Mouse (Mus musculus): ENCODE data around the gene Atp6v1g2. TPM values are rescaled to one million over a fixed set of nuclear protein-coding genes. Genes with fewer than 3 reads are reported as not detected.
A peak's percentile ranks its signal among the peaks of the same experiment; 100 is the strongest.

The Atp6v1g2 gene
- polyA plus RNA-seq, 1 experiment = 6.7 TPM

- no peaks in the 10 kb centered on the region for H3K27me3 ChIP-seq (replicated peaks; ENCODE audit: control insufficient read depth, insufficient read depth, low read length)
- no peak within 1 kb of the TSS for H3K27ac ChIP-seq (ENCODE audit: insufficient read depth, low read depth, low read length)
- H3K4me3 ChIP-seq (ENCODE audit: insufficient read depth, low read depth, low read length) = no peak within 1 kb of the TSS
- TF ChIP-seq POLR2A (IDR thresholded peaks at IDR 0.05; ENCODE audit: low read depth, low read length) (no peak), CTCF (conservative IDR thresholded peaks at IDR 0.05; ENCODE audit: insufficient read depth, insufficient read length, low read depth, low read length) (no peak)
- no peaks in the 10 kb centered on the region for H3K36me3 ChIP-seq (ENCODE audit: control insufficient read depth, insufficient read depth, low read length)
- no peak for DNase-seq
- WGBS = 64% methylated on average over 20 of the region's 20 CpGs
- no peaks in the 10 kb centered on the region for H3K4me1 ChIP-seq (ENCODE audit: control insufficient read depth, insufficient read depth, low read length)
Measured at GRCm38 (mm10) chr17:35204494-35205379, 28.7 kb upstream of the Atp6v1g2 start, which contains the start of gene Lta. TSS of gene Lta (minus strand) at chr17:35205351.

GRCm38 (mm10) chr17:35205380-35205769 lies 28.1 kb upstream of the Atp6v1g2 start:
- Histone ChIP-seq H3K27ac (ENCODE audit: insufficient read depth, low read depth, low read length) (no peak overlapping the region), H3K4me1 (ENCODE audit: control insufficient read depth, insufficient read depth, low read length) (no peaks in the 10 kb centered on the region), H3K27me3 (replicated peaks; ENCODE audit: control insufficient read depth, insufficient read depth, low read length) (no peaks in the 10 kb centered on the region), H3K4me3 (ENCODE audit: insufficient read depth, low read depth, low read length) (no peak overlapping the region), H3K36me3 (ENCODE audit: control insufficient read depth, insufficient read depth, low read length) (no peaks in the 10 kb centered on the region)
- no peak for TF ChIP-seq CTCF (conservative IDR thresholded peaks at IDR 0.05; ENCODE audit: insufficient read depth, insufficient read length, low read depth, low read length)
- no peak for DNase-seq
- 47% methylated on average over 10 of the region's 10 CpGs for WGBS

GRCm38 (mm10) chr17:35209785-35210535 lies 23.5 kb upstream of the Atp6v1g2 start:
- no peak for DNase-seq
- no peaks in the 10 kb centered on the region for H3K4me1 ChIP-seq (ENCODE audit: control insufficient read depth, insufficient read depth, low read length)
- TF ChIP-seq CTCF (conservative IDR thresholded peaks at IDR 0.05; ENCODE audit: insufficient read depth, insufficient read length, low read depth, low read length) (no peak), POLR2A (IDR thresholded peaks at IDR 0.05; ENCODE audit: low read depth, low read length) (no peak)
- no peak overlapping the region for H3K4me3 ChIP-seq (ENCODE audit: insufficient read depth, low read depth, low read length)
- no peaks in the 10 kb centered on the region for H3K27me3 ChIP-seq (replicated peaks; ENCODE audit: control insufficient read depth, insufficient read depth, low read length)
- H3K27ac ChIP-seq (ENCODE audit: insufficient read depth, low read depth, low read length) = no peak overlapping the region
- H3K36me3 ChIP-seq (ENCODE audit: control insufficient read depth, insufficient read depth, low read length) = no peaks in the 10 kb centered on the region
- 77% methylated on average over 12 of the region's 12 CpGs for WGBS

- no peak for DNase-seq
- Histone ChIP-seq H3K4me1 (ENCODE audit: control insufficient read depth, insufficient read depth, low read length) (no peaks in the 10 kb centered on the region), H3K4me3 (ENCODE audit: insufficient read depth, low read depth, low read length) (no peak overlapping the region), H3K27ac (ENCODE audit: insufficient read depth, low read depth, low read length) (no peak overlapping the region), H3K27me3 (replicated peaks; ENCODE audit: control insufficient read depth, insufficient read depth, low read length) (no peaks in the 10 kb centered on the region), H3K36me3 (ENCODE audit: control insufficient read depth, insufficient read depth, low read length) (no peaks in the 10 kb centered on the region)
- WGBS = 62% methylated on average over 3 of the region's 3 CpGs
- no peak for TF ChIP-seq POLR2A (IDR thresholded peaks at IDR 0.05; ENCODE audit: low read depth, low read length)
- TF ChIP-seq CTCF (conservative IDR thresholded peaks at IDR 0.05; ENCODE audit: insufficient read depth, insufficient read length, low read depth, low read length) = no peak
Measured at GRCm38 (mm10) chr17:35210593-35210992, 22.9 kb upstream of the Atp6v1g2 start.

- no peak for DNase-seq
- WGBS = 75% methylated on average over 5 of the region's 5 CpGs
Measured at GRCm38 (mm10) chr17:35213071-35213470, 20.4 kb upstream of the Atp6v1g2 start.

GRCm38 (mm10) chr17:35218516-35219193 lies 14.8 kb upstream of the Atp6v1g2 start:
- H3K4me1 ChIP-seq (ENCODE audit: control insufficient read depth, insufficient read depth, low read length) = peaks cover 2% of the 10 kb centered on the region; the same call in 1 of the 2 replicates
- peak overlapping the region; percentile 67 for H3K27ac ChIP-seq (ENCODE audit: insufficient read depth, low read depth, low read length)
- H3K36me3 ChIP-seq (ENCODE audit: control insufficient read depth, insufficient read depth, low read length) = no peaks in the 10 kb centered on the region; the same call in 1 of the 2 replicates
- no peak overlapping the region for H3K4me3 ChIP-seq (ENCODE audit: insufficient read depth, low read depth, low read length)
- TF ChIP-seq CTCF (conservative IDR thresholded peaks at IDR 0.05; ENCODE audit: insufficient read depth, insufficient read length, low read depth, low read length) (no peak), POLR2A (IDR thresholded peaks at IDR 0.05; ENCODE audit: low read depth, low read length) (no peak)
- WGBS = 72% methylated on average over 18 of the region's 18 CpGs
- peak; percentile 64 for DNase-seq
- H3K27me3 ChIP-seq (replicated peaks; ENCODE audit: control insufficient read depth, insufficient read depth, low read length) = no peaks in the 10 kb centered on the region

More at GRCm38 (mm10) chr17:35213071-35213470, 20.4 kb upstream of the Atp6v1g2 start:
- H3K4me3 ChIP-seq (ENCODE audit: insufficient read depth, low read depth, low read length) = no peak overlapping the region
- H3K27ac ChIP-seq (ENCODE audit: insufficient read depth, low read depth, low read length) = no peak overlapping the region
- H3K27me3 ChIP-seq (replicated peaks; ENCODE audit: control insufficient read depth, insufficient read depth, low read length) = no peaks in the 10 kb centered on the region
- no peaks in the 10 kb centered on the region for H3K4me1 ChIP-seq (ENCODE audit: control insufficient read depth, insufficient read depth, low read length)
- no peaks in the 10 kb centered on the region for H3K36me3 ChIP-seq (ENCODE audit: control insufficient read depth, insufficient read depth, low read length)
- no peak for TF ChIP-seq CTCF (conservative IDR thresholded peaks at IDR 0.05; ENCODE audit: insufficient read depth, insufficient read length, low read depth, low read length)
- TF ChIP-seq POLR2A (IDR thresholded peaks at IDR 0.05; ENCODE audit: low read depth, low read length) = no peak

Data from kidney, adult 2 months (tissue).